Mouse (Mus musculus) left cerebral cortex, adult 2 months (tissue): Measurements from ENCODE around the gene Asic2. TPM values are rescaled to one million over a fixed set of nuclear protein-coding genes. Genes with fewer than 3 reads are reported as not detected.
A peak's percentile ranks its signal among the peaks of the same experiment; 100 is the strongest.

Experiments
- DNase-seq, 2 experiments: peaks; one replicate each; pipeline ENCODE4 v3.0.0; 2021 to 2022; ENCODE audit warnings: low spot score in 2 of 2, mixed read lengths in 1 of 2; ENCODE audit errors: extremely low spot score in 1 of 2
- H3K27ac ChIP-seq: fragments of 200-600 bp; 2 replicates; pipeline ENCODE4 v1.8.1; 2022
- H3K4me3 ChIP-seq: fragments of 200-600 bp; 2 replicates; pipeline ENCODE4 v1.8.1; 2022
- CTCF ChIP-seq: fragments of 200-600 bp; IDR thresholded peaks from 2 replicates; pipeline ENCODE4 v1.8.1; 2022; ENCODE audit warnings: antibody characterized with exemption, mild to moderate bottlenecking, moderate library complexity
- intact Hi-C: fragments of 180-260 bp; cut with DNase I; formaldehyde crosslinking; loops from one replicate; pipeline ENCODE4 v1.15.1; 2025
- total RNA-seq, 2 experiments: library from RNA; stranded (reverse); gene quantifications; 2 replicates each; pipeline ENCODE4 v1.2.3; 2021

Gene Asic2
- total RNA-seq, 2 experiments from 2014 or later: 65.7 to 75.2 TPM

DNA sequence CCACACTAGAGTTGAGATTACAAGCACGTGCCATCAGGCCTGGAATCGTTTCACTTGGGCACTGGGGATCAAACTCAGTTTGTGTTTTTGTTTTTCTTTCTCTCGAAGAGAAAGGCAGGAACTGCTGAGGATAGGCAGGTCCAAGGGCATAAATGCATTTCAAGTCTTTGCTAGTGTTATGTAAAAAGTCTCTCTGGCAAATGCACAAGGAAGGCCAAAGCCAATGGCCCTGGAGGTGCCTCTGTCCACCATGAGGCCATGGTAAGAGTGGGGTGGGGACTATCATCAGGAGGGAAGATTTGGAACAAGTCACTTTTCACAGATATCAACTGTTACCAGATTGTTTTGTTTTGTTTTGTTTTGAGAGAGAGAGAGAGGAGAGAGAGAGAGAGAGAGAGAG is 1122.1 kb downstream of the Asic2 start:
- Histone ChIP-seq H3K4me3 (no peak overlapping the region), H3K27ac (no peak overlapping the region)
- TF ChIP-seq CTCF: no peak
- intact Hi-C loops: no loop called here
- DNase-seq: no peak

DNA sequence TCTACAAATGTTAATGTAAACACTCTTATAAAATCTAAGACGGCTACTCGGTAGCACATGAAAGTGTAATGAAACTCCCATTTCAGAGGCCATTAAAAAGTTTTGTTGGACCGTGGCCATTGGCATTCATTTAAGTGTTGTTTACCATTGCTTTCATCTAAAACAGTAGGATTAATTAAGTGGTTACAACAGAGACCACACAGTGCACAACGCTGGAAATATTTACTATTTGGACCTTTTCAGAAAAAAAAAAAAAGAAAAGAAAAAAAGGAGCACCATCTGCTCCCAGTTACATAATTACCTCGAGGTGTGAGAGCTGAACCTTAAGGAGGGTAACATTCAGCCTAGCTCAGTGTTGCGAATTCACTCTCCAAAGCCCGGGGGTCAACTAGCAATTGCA is 1122.8 kb downstream of the Asic2 start:
- DNase-seq: no peak
- TF ChIP-seq CTCF: no peak
- intact Hi-C loops: no loop called here
- Histone ChIP-seq H3K27ac (no peak overlapping the region), H3K4me3 (no peak overlapping the region)

DNA sequence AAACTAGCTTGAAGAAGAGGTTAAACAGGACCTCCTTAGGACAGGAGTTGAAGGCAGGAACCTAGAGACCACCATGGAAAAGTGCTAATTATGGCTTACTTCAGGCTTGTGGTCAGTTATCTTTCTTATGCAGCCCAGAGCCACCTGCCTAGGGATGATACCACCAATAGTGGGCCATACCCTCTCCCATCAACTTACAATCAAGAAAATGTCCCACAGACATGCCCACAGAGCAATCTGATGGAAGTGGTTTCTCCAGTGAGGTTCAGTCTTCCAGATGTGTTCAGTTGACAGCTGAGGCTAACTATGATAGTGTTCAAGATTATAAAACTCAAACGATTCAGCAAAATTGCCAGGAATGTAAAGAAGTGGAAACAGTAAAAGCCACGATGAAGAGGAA is 1124.8 kb downstream of the Asic2 start:
- H3K4me3 ChIP-seq: no peak overlapping the region
- no peak for TF ChIP-seq CTCF
- no peak overlapping the region for H3K27ac ChIP-seq
- DNase-seq: no peak
- intact Hi-C loops: no loop called here

DNA sequence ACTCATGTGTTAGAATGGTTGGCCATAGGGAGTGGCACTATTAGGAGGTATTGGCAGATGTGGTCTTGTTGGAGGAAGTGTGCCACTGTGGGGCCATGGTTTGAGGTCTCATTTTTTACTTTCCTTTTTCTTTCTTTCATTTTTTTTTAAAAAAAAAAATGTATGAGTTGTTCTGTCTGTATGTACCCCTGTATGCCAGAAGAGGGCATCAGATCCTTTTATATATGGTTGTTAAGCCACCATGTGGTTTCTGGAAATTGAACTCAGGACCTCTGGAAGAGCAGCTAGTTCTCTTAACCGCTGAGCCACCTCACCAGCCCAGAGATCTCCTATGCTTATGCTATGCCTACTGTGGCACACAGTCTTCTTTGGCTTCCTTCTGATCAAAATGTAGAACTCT is 1129.5 kb downstream of the Asic2 start:
- Histone ChIP-seq H3K4me3 (no peak overlapping the region), H3K27ac (no peak overlapping the region)
- intact Hi-C loops: loop anchor here (5.0 to 10.0 kb wide), 2 partner anchors 314 to 536 kb away; no protein-coding TSS in a partner anchor
- TF ChIP-seq CTCF: peak; percentile 56
- no peak for DNase-seq

- intact Hi-C loops: loop anchor here (5.0 to 10.0 kb wide), 2 partner anchors 316 to 539 kb away; no protein-coding TSS in a partner anchor
- no peak for TF ChIP-seq CTCF
- no peak overlapping the region for H3K4me3 ChIP-seq
- no peak overlapping the region for H3K27ac ChIP-seq
- no peak for DNase-seq
Measured at GRCm38 (mm10) chr11:80835841-80836240, 1132.4 kb downstream of the Asic2 start.

- Histone ChIP-seq H3K4me3 (no peak overlapping the region), H3K27ac (no peak overlapping the region)
- TF ChIP-seq CTCF: no peak
- DNase-seq: no peak
- intact Hi-C loops: loop anchor here (5.0 to 10.0 kb wide), 2 partner anchors 317 to 539 kb away; no protein-coding TSS in a partner anchor
Measured at GRCm38 (mm10) chr11:80835395-80835794, 1132.9 kb downstream of the Asic2 start.

Other genes with a start within 250 kb of the Asic2 start
- gene 5530401A14Rik, start 107.8 kb downstream of the Asic2 start, total RNA-seq: under 1 TPM in 1 of 2 experiments, not detected in 1; 0.12 TPM
- not detected for gene Ccl2, start 67.1 kb upstream of the Asic2 start, total RNA-seq
- gene Gm17268, start 70.1 kb upstream of the Asic2 start, total RNA-seq: not detected
- not detected for gene Ccl7, start 77.3 kb upstream of the Asic2 start, total RNA-seq
- under 1 TPM in 1 of 2 experiments, not detected in 1; 0.43 TPM for gene Ccl11, start 89.4 kb upstream of the Asic2 start, total RNA-seq
- gene Ccl12, start 133.4 kb upstream of the Asic2 start, total RNA-seq: not detected
- not detected for gene Ccl8, start 146.7 kb upstream of the Asic2 start, total RNA-seq